Mouse (Mus musculus) limb, embryonic 14.5 days (tissue): ENCODE data around the gene Emilin2. TPM values are rescaled to one million over a fixed set of nuclear protein-coding genes. Genes with fewer than 3 reads are reported as not detected.

Source experiments
- ATAC-seq: fragments of 200-750 bp; cut with Nextera tagmentation; 2 replicates; pipeline ENCODE4 v1.8.0; 2017; ENCODE audit warnings: low read depth, moderate number of reproducible peaks, moderate TSS enrichment; ENCODE audit not compliant: low FRiP score
- DNase-seq: peaks from one replicate; pipeline ENCODE4 v3.0.0-alpha.2; 2015; ENCODE audit warnings: low spot score
- H3K27ac ChIP-seq: fragments of 300-500 bp; sonication (generic); replicated peaks from 2 replicates; pipeline ENCODE4 v1.5.1; 2014; ENCODE audit warnings: low read depth, mild to moderate bottlenecking, low read length, moderate library complexity, mixed read lengths
- H3K27me3 ChIP-seq: fragments of 300-500 bp; sonication (generic); 2 replicates; pipeline ENCODE4 v1.6.1; 2014; ENCODE audit warnings: low read length, mixed read lengths; ENCODE audit not compliant: control insufficient read depth, insufficient read depth
- H3K36me3 ChIP-seq: fragments of 300-500 bp; sonication (generic); 2 replicates; pipeline ENCODE4 v1.6.1; 2014; ENCODE audit warnings: mild to moderate bottlenecking, low read length, moderate library complexity, mixed read lengths; ENCODE audit not compliant: control insufficient read depth, insufficient read depth
- H3K4me1 ChIP-seq: fragments of 300-500 bp; sonication (generic); 2 replicates; pipeline ENCODE4 v1.6.1; 2014; ENCODE audit warnings: antibody characterized with exemption, low read length, mixed read lengths; ENCODE audit not compliant: control insufficient read depth, insufficient read depth
- H3K4me2 ChIP-seq: fragments of 300-500 bp; sonication (generic); replicated peaks from 2 replicates; pipeline ENCODE4 v1.6.1; 2014; ENCODE audit warnings: low read depth, mild to moderate bottlenecking, low read length, moderate library complexity; ENCODE audit not compliant: severe bottlenecking
- H3K4me3 ChIP-seq: fragments of 300-500 bp; sonication (generic); replicated peaks from 2 replicates; pipeline ENCODE4 v1.5.1; 2014; ENCODE audit warnings: low read length
- H3K9ac ChIP-seq: fragments of 300-500 bp; sonication (generic); 2 replicates; pipeline ENCODE4 v1.6.1; 2014; ENCODE audit warnings: mild to moderate bottlenecking, low read depth, low read length, moderate library complexity; ENCODE audit not compliant: severe bottlenecking
- H3K9me3 ChIP-seq: fragments of 300-500 bp; sonication (generic); 2 replicates; pipeline ENCODE4 v1.6.1; 2016; ENCODE audit warnings: low read length; ENCODE audit not compliant: control insufficient read depth
- POLR2A ChIP-seq: fragments of 200-500 bp; IDR thresholded peaks from 2 replicates; pipeline ENCODE4 v1.8.0; 2012; ENCODE audit warnings: inconsistent platforms, mild to moderate bottlenecking, moderate library complexity, borderline replicate concordance; ENCODE audit not compliant: insufficient read depth, insufficient read length; ENCODE audit errors: extremely low read depth
- WGBS: fragments of 180-500 bp; shearing (Covaris S2); extraction: QIAGEN DNeasy Blood & Tissue Kit; methylation state at CpG from one replicate; pipeline ENCODE4 v1.1.7; 2014; 5-methylcytosine and 5-hydroxymethylcytosine counted together
- polyA plus RNA-seq, 2 experiments: library from polyadenylated mRNA; depleted of rRNA in 1 of 2; stranded (reverse) in 1 of 2; unstranded in 1 of 2; fragments of >200 nt; fragmentation: Nextera tagmentation in 1 of 2; extraction: Ambion mirVana in 1 of 2; gene quantifications; 2 replicates each; pipeline versions ENCODE4 v1.2.1 to v1.2.3; 2012 to 2014

The Emilin2 gene
- polyA plus RNA-seq, 2 experiments = 22.7 to 30.0 TPM

- no peak overlapping the region for H3K4me3 ChIP-seq
- H3K27me3 ChIP-seq = no peaks in the 10 kb centered on the region
- TF ChIP-seq POLR2A = no peak
- peaks cover 20% of the 10 kb centered on the region for H3K4me1 ChIP-seq
- no peak for ATAC-seq
- no peak overlapping the region for H3K27ac ChIP-seq
- no peaks in the 10 kb centered on the region for H3K9me3 ChIP-seq
- WGBS = 30% methylated on average over 1 of the region's 1 CpGs
- H3K9ac ChIP-seq = no peak overlapping the region
- DNase-seq = peak; percentile 19
- H3K36me3 ChIP-seq = peaks cover 19% of the 10 kb centered on the region
- H3K4me2 ChIP-seq = no peak overlapping the region
Observed at GRCm38 (mm10) chr17:71213666-71214065, 98.1 kb downstream of the Emilin2 start.

- no peak for DNase-seq
- peak; percentile 39; the same call in 1 of the 2 replicates for ATAC-seq
- Histone ChIP-seq H3K27me3 (no peaks in the 10 kb centered on the region), H3K9ac (no peak overlapping the region), H3K4me2 (no peak overlapping the region), H3K36me3 (peaks cover 7% of the 10 kb centered on the region; the same call in 1 of the 2 replicates), H3K9me3 (no peaks in the 10 kb centered on the region), H3K4me1 (peaks cover 20% of the 10 kb centered on the region), H3K27ac (peak overlapping the region; percentile 73), H3K4me3 (no peak overlapping the region)
- WGBS = 31% methylated on average over 6 of the region's 6 CpGs
- TF ChIP-seq POLR2A = no peak
Observed at GRCm38 (mm10) chr17:71211962-71212646, 99.7 kb downstream of the Emilin2 start.

- no peaks in the 10 kb centered on the region for H3K36me3 ChIP-seq
- DNase-seq (no peak), ATAC-seq (no peak)
- no peak overlapping the region for H3K27ac ChIP-seq
- no peak overlapping the region for H3K4me2 ChIP-seq
- H3K9me3 ChIP-seq = no peaks in the 10 kb centered on the region
- H3K4me3 ChIP-seq = no peak overlapping the region
- peaks cover 20% of the 10 kb centered on the region for H3K4me1 ChIP-seq
- H3K9ac ChIP-seq = no peak overlapping the region
- no peak for TF ChIP-seq POLR2A
- WGBS = 78% methylated on average over 3 of the region's 3 CpGs
- H3K27me3 ChIP-seq = no peaks in the 10 kb centered on the region
Observed at GRCm38 (mm10) chr17:71209936-71210335, 101.8 kb downstream of the Emilin2 start.

- no peak overlapping the region for H3K27ac ChIP-seq
- H3K4me1 ChIP-seq = peaks cover 20% of the 10 kb centered on the region
- H3K27me3 ChIP-seq = no peaks in the 10 kb centered on the region
- no peak overlapping the region for H3K4me2 ChIP-seq
- 60% methylated on average over 1 of the region's 1 CpGs for WGBS
- TF ChIP-seq POLR2A = no peak
- H3K36me3 ChIP-seq = no peaks in the 10 kb centered on the region
- ATAC-seq (no peak), DNase-seq (no peak)
- H3K9ac ChIP-seq = no peak overlapping the region
- no peak overlapping the region for H3K4me3 ChIP-seq
- no peaks in the 10 kb centered on the region for H3K9me3 ChIP-seq
Observed at GRCm38 (mm10) chr17:71208921-71209320, 102.9 kb downstream of the Emilin2 start.

GRCm38 (mm10) chr17:71208376-71208775, 103.4 kb downstream of the Emilin2 start:
- WGBS = 97% methylated on average over 1 of the region's 1 CpGs
- ATAC-seq (no peak), DNase-seq (no peak)
- Histone ChIP-seq H3K9ac (no peak overlapping the region), H3K27me3 (no peaks in the 10 kb centered on the region), H3K4me2 (no peak overlapping the region), H3K4me1 (peaks cover 16% of the 10 kb centered on the region), H3K9me3 (no peaks in the 10 kb centered on the region), H3K36me3 (no peaks in the 10 kb centered on the region), H3K27ac (no peak overlapping the region), H3K4me3 (no peak overlapping the region)
- no peak for TF ChIP-seq POLR2A
